Mouse (Mus musculus): ENCODE measurements around the gene Rnf185. TPM values are rescaled to one million over a fixed set of nuclear protein-coding genes. Genes with fewer than 3 reads are reported as not detected.

Rnf185 gene
- polyA plus RNA-seq, 1 experiment from 2014 or later = 20.6 TPM

GRCm38 (mm10) chr11:3368983-3369382 lies 83.2 kb downstream of the Rnf185 start:
- Histone ChIP-seq H3K4me3 (ENCODE audit: low read depth, low read length) (no peak overlapping the region), H3K27me3 (replicated peaks; ENCODE audit: control insufficient read depth, insufficient read depth, low read length) (no peaks in the 10 kb centered on the region), H3K27ac (ENCODE audit: low read depth, low read length) (no peak overlapping the region), H3K36me3 (ENCODE audit: control insufficient read depth, insufficient read depth, low read length) (peaks cover 2% of the 10 kb centered on the region; the same call in 1 of the 2 replicates), H3K9ac (ENCODE audit: low read depth, low read length) (no peak overlapping the region), H3K4me2 (no peak overlapping the region), H3K4me1 (replicated peaks; ENCODE audit: control insufficient read depth, insufficient read depth, low read length) (peaks cover 18% of the 10 kb centered on the region), H3K9me3 (ENCODE audit: control insufficient read depth, low read length) (no peaks in the 10 kb centered on the region)
- 62% methylated on average over 7 of the region's 7 CpGs for WGBS
- ATAC-seq (replicated peaks; ENCODE audit: low FRiP score) = no peak
- DNase-seq (ENCODE audit: low spot score) = no peak

DNA sequence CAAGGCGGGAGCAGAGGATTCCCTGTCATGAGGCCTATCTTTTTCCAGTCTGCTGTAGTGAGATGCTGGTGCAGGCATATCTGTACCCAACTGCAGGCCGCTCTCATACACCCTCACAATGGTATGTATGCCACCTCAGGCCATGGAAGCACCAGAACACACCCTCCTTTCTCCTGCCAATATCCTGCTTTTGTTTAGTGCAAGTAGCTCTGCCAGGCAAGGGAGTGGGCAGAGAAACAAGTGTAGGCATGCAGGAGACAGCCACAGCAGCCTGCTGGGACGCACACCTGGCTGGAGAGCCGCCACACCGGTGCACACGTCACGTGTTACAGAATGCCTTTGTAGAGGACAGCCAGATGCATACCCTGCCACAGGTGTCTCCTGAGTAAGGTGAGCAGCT lies 85.8 kb downstream of the Rnf185 start:
- no peak for DNase-seq (ENCODE audit: low spot score)
- WGBS = 90% methylated on average over 7 of the region's 7 CpGs
- H3K36me3 ChIP-seq (ENCODE audit: control insufficient read depth, insufficient read depth, low read length) = peaks cover 4% of the 10 kb centered on the region; the same call in 1 of the 2 replicates
- H3K4me1 ChIP-seq (replicated peaks; ENCODE audit: control insufficient read depth, insufficient read depth, low read length) = peaks cover 9% of the 10 kb centered on the region
- H3K9me3 ChIP-seq (ENCODE audit: control insufficient read depth, low read length) = peaks cover 2% of the 10 kb centered on the region; the same call in 1 of the 2 replicates
- H3K4me3 ChIP-seq (ENCODE audit: low read depth, low read length) = no peak overlapping the region
- no peak overlapping the region for H3K27ac ChIP-seq (ENCODE audit: low read depth, low read length)
- no peak for ATAC-seq (replicated peaks; ENCODE audit: low FRiP score)
- no peak overlapping the region for H3K4me2 ChIP-seq
- no peak overlapping the region for H3K9ac ChIP-seq (ENCODE audit: low read depth, low read length)
- H3K27me3 ChIP-seq (replicated peaks; ENCODE audit: control insufficient read depth, insufficient read depth, low read length) = no peaks in the 10 kb centered on the region

Other genes starting within 250 kb of the Rnf185 start
- 58.3 and 61.3 TPM in 2 replicates for gene Eif4enif1, start 250.0 kb downstream of the Rnf185 start, polyA plus RNA-seq (2014; fragmentation: Nextera tagmentation; extraction: Ambion mirVana)
- 249 and 261 TPM in 2 replicates for gene Drg1, start 185.9 kb downstream of the Rnf185 start, polyA plus RNA-seq (2014; fragmentation: Nextera tagmentation; extraction: Ambion mirVana)
- 42.8 and 44.2 TPM in 2 replicates for gene Patz1, start 163.5 kb downstream of the Rnf185 start, polyA plus RNA-seq (2014; fragmentation: Nextera tagmentation; extraction: Ambion mirVana)
- 3.5 and 3.8 TPM in 2 replicates for gene Pik3ip1, start 122.0 kb downstream of the Rnf185 start, polyA plus RNA-seq (2014; fragmentation: Nextera tagmentation; extraction: Ambion mirVana)
- gene Limk2, start 43.2 kb downstream of the Rnf185 start, polyA plus RNA-seq (2014; fragmentation: Nextera tagmentation; extraction: Ambion mirVana) = 37.4 and 37.7 TPM in 2 replicates
- gene Pla2g3, start 35.9 kb upstream of the Rnf185 start, polyA plus RNA-seq (2014; fragmentation: Nextera tagmentation; extraction: Ambion mirVana) = 0.27 TPM in 2 replicates
- 0.45 and 0.52 TPM in 2 replicates for gene Inpp5j, start 52.5 kb upstream of the Rnf185 start, polyA plus RNA-seq (2014; fragmentation: Nextera tagmentation; extraction: Ambion mirVana)
- gene Selenom, start 62.3 kb upstream of the Rnf185 start, polyA plus RNA-seq (2014; fragmentation: Nextera tagmentation; extraction: Ambion mirVana) = 27.9 and 35.9 TPM in 2 replicates
- 27.0 and 29.3 TPM in 2 replicates for gene Smtn, start 88.2 kb upstream of the Rnf185 start, polyA plus RNA-seq (2014; fragmentation: Nextera tagmentation; extraction: Ambion mirVana)
- 19.3 and 19.8 TPM in 2 replicates for gene Morc2a, start 196.8 kb upstream of the Rnf185 start, polyA plus RNA-seq (2014; fragmentation: Nextera tagmentation; extraction: Ambion mirVana)

All from liver, embryonic 11.5 days (tissue).